Mouse (Mus musculus) embryonic facial prominence, embryonic 10.5 days (tissue): Measurements from ENCODE around the gene Ang. TPM values are rescaled to one million over a fixed set of nuclear protein-coding genes. Genes with fewer than 3 reads are reported as not detected.
A peak's percentile ranks its signal among the peaks of the same experiment; 100 is the strongest.
"Not testable (repeated sequence)": the region's sequence is repeated elsewhere in the genome, so short reads cannot be mapped to it uniquely, and the experiment has no call there.

Experiments used
- DNase-seq: peaks from one replicate; pipeline ENCODE4 v3.0.0-alpha.2; 2017; ENCODE audit warnings: low spot score
- H3K27ac ChIP-seq: fragments of 300-500 bp; sonication (generic); replicated peaks from 2 replicates; pipeline ENCODE4 v1.5.1; 2016; ENCODE audit warnings: mild to moderate bottlenecking
- H3K27me3 ChIP-seq: fragments of 300-500 bp; sonication (generic); replicated peaks from 2 replicates; pipeline ENCODE4 v1.6.1; 2016; ENCODE audit warnings: low read depth, mild to moderate bottlenecking; ENCODE audit not compliant: poor library complexity, severe bottlenecking
- H3K36me3 ChIP-seq: fragments of 300-500 bp; sonication (generic); replicated peaks from 2 replicates; pipeline ENCODE4 v1.6.1; 2016; ENCODE audit warnings: mild to moderate bottlenecking, moderate library complexity
- H3K4me1 ChIP-seq: fragments of 300-500 bp; sonication (generic); 2 replicates; pipeline ENCODE4 v1.6.1; 2016
- H3K4me3 ChIP-seq: fragments of 300-500 bp; sonication (generic); 2 replicates; pipeline ENCODE4 v1.5.1; 2016; ENCODE audit warnings: mild to moderate bottlenecking, moderate library complexity
- H3K9me3 ChIP-seq: fragments of 300-500 bp; sonication (generic); 2 replicates; pipeline ENCODE4 v1.6.1; 2016; ENCODE audit warnings: mild to moderate bottlenecking
- whole genome bisulfite sequencing: fragments of 180-500 bp; shearing (Covaris S2); methylation state at CpG from one replicate; pipeline ENCODE4 v1.1.7; 2016; 5-methylcytosine and 5-hydroxymethylcytosine counted together
- polyA plus RNA-seq: library from polyadenylated mRNA; unstranded; fragments of >200 nt; fragmentation: Nextera tagmentation; extraction: Ambion mirVana; gene quantifications from 2 replicates; pipeline ENCODE4 v1.2.1, GENCODE M21; 2016

Gene Ang
- polyA plus RNA-seq, 1 experiment from 2014 or later, result 3.5 TPM

- Histone ChIP-seq H3K27ac (no peak overlapping the region), H3K36me3 (no peaks in the 10 kb centered on the region), H3K27me3 (no peaks in the 10 kb centered on the region), H3K4me3 (no peak overlapping the region), H3K4me1 (peaks cover 7% of the 10 kb centered on the region; the same call in 1 of the 2 replicates), H3K9me3 (no peaks in the 10 kb centered on the region)
- WGBS, result 50% methylated on average over 8 of the region's 8 CpGs
- DNase-seq, result no peak
These were observed 1.2 kb downstream of the Ang start for GRCm38 (mm10) chr14:51092073-51092620.

GRCm38 (mm10) chr14:51093496-51093895 is 2.5 kb downstream of the Ang start:
- Histone ChIP-seq H3K36me3 (no peaks in the 10 kb centered on the region), H3K4me3 (no peak overlapping the region), H3K4me1 (peaks cover 7% of the 10 kb centered on the region; the same call in 1 of the 2 replicates), H3K27me3 (no peaks in the 10 kb centered on the region), H3K27ac (no peak overlapping the region), H3K9me3 (no peaks in the 10 kb centered on the region)
- no peak for DNase-seq
- WGBS, result 29% methylated on average over 3 of the region's 3 CpGs

GRCm38 (mm10) chr14:51094096-51094875 is 3.3 kb downstream of the Ang start:
- Histone ChIP-seq H3K27ac (no peak overlapping the region), H3K9me3 (no peaks in the 10 kb centered on the region), H3K27me3 (no peaks in the 10 kb centered on the region), H3K4me1 (peaks cover 7% of the 10 kb centered on the region; the same call in 1 of the 2 replicates), H3K4me3 (no peak overlapping the region), H3K36me3 (no peaks in the 10 kb centered on the region)
- DNase-seq, result no peak
- 86% methylated on average over 5 of the region's 5 CpGs for WGBS

- Histone ChIP-seq H3K9me3 (no peaks in the 10 kb centered on the region), H3K4me3 (no peak overlapping the region), H3K36me3 (no peaks in the 10 kb centered on the region), H3K4me1 (peaks cover 7% of the 10 kb centered on the region; the same call in 1 of the 2 replicates), H3K27me3 (no peaks in the 10 kb centered on the region), H3K27ac (no peak overlapping the region)
- WGBS, result 69% methylated on average over 9 of the region's 9 CpGs
- no peak for DNase-seq
These were observed 4.0 kb downstream of the Ang start for GRCm38 (mm10) chr14:51094921-51095320.

- H3K36me3 ChIP-seq, result no peaks in the 10 kb centered on the region
- H3K27me3 ChIP-seq, result no peaks in the 10 kb centered on the region
- no peak overlapping the region for H3K4me3 ChIP-seq
- no peak overlapping the region for H3K27ac ChIP-seq
- no peak for DNase-seq
- WGBS, result 69% methylated on average over 9 of the region's 9 CpGs
- no peaks in the 10 kb centered on the region for H3K9me3 ChIP-seq
- peaks cover 7% of the 10 kb centered on the region; the same call in 1 of the 2 replicates for H3K4me1 ChIP-seq
These were observed 5.0 kb downstream of the Ang start for GRCm38 (mm10) chr14:51095736-51096524.

GRCm38 (mm10) chr14:51098300-51098699 is 7.3 kb downstream of the Ang start:
- not testable (repeated sequence) for H3K4me3 ChIP-seq, H3K27ac ChIP-seq, H3K36me3 ChIP-seq, H3K27me3 ChIP-seq, H3K9me3 ChIP-seq, H3K4me1 ChIP-seq
- peak; percentile 41 for DNase-seq
- WGBS, result 40% methylated on average over 1 of the region's 1 CpGs

- Histone ChIP-seq H3K27me3 (no peaks in the 10 kb centered on the region), H3K36me3 (no peaks in the 10 kb centered on the region), H3K9me3 (no peaks in the 10 kb centered on the region), H3K27ac (no peak overlapping the region), H3K4me1 (no peaks in the 10 kb centered on the region), H3K4me3 (no peak overlapping the region)
- no peak for DNase-seq
- WGBS, result 93% methylated on average over 11 of the region's 11 CpGs
These were observed 8.0 kb downstream of the Ang start for GRCm38 (mm10) chr14:51098921-51099320.

- H3K27ac ChIP-seq, result no peak overlapping the region
- WGBS, result 80% methylated on average over 9 of the region's 9 CpGs
- no peak overlapping the region for H3K4me3 ChIP-seq
- H3K4me1 ChIP-seq, result no peaks in the 10 kb centered on the region
- no peak for DNase-seq
- H3K36me3 ChIP-seq, result no peaks in the 10 kb centered on the region
- H3K27me3 ChIP-seq, result no peaks in the 10 kb centered on the region
- no peaks in the 10 kb centered on the region for H3K9me3 ChIP-seq
These were observed 10.3 kb downstream of the Ang start for GRCm38 (mm10) chr14:51101284-51101683.

GRCm38 (mm10) chr14:51103217-51103616 is 12.3 kb downstream of the Ang start:
- Histone ChIP-seq H3K27me3 (no peaks in the 10 kb centered on the region), H3K4me1 (no peaks in the 10 kb centered on the region), H3K27ac (no peak overlapping the region), H3K9me3 (no peaks in the 10 kb centered on the region), H3K36me3 (no peaks in the 10 kb centered on the region), H3K4me3 (no peak overlapping the region)
- 63% methylated on average over 3 of the region's 3 CpGs for WGBS
- peak; percentile 69 for DNase-seq

- H3K27me3 ChIP-seq, result no peaks in the 10 kb centered on the region
- no peaks in the 10 kb centered on the region for H3K36me3 ChIP-seq
- H3K4me1 ChIP-seq, result no peaks in the 10 kb centered on the region
- 90% methylated on average over 2 of the region's 2 CpGs for WGBS
- no peaks in the 10 kb centered on the region for H3K9me3 ChIP-seq
- DNase-seq, result no peak
- no peak overlapping the region for H3K4me3 ChIP-seq
- H3K27ac ChIP-seq, result no peak overlapping the region
These were observed 13.4 kb downstream of the Ang start for GRCm38 (mm10) chr14:51104366-51104765.

- no peak overlapping the region for H3K27ac ChIP-seq
- H3K9me3 ChIP-seq, result no peaks in the 10 kb centered on the region; the same call in 1 of the 2 replicates
- no peaks in the 10 kb centered on the region for H3K27me3 ChIP-seq
- H3K36me3 ChIP-seq, result no peaks in the 10 kb centered on the region
- DNase-seq, result no peak
- H3K4me1 ChIP-seq, result no peaks in the 10 kb centered on the region
- no peak overlapping the region for H3K4me3 ChIP-seq
These were observed 15.6 kb downstream of the Ang start for GRCm38 (mm10) chr14:51106449-51106967.

- H3K4me1 ChIP-seq, result peaks cover 9% of the 10 kb centered on the region; the same call in 1 of the 2 replicates
- H3K4me3 ChIP-seq, result no peak overlapping the region
- WGBS, result 64% methylated on average over 3 of the region's 3 CpGs
- no peak overlapping the region for H3K27ac ChIP-seq
- DNase-seq, result no peak
- H3K36me3 ChIP-seq, result no peaks in the 10 kb centered on the region
- no peaks in the 10 kb centered on the region for H3K27me3 ChIP-seq
- H3K9me3 ChIP-seq, result no peaks in the 10 kb centered on the region; the same call in 1 of the 2 replicates
These were observed 21.0 kb downstream of the Ang start for GRCm38 (mm10) chr14:51111966-51112365.
